Mouse (Mus musculus) C3H10T1/2 (cell line): ENCODE results near the gene Zfp932. TPM values are rescaled to one million over a fixed set of nuclear protein-coding genes. Genes with fewer than 3 reads are reported as not detected.

ENCODE experiments used
- polyA plus RNA-seq, 2 experiments: library from polyadenylated mRNA; unstranded; fragments of >200 nt; fragmentation: generic; extraction: Trizol; gene quantifications; one replicate each; pipeline ENCODE4 v1.2.1; 2012; ENCODE audit warnings: missing spikeins in 2 of 2

The Zfp932 gene
- 1 to 10 TPM; 1.1 to 5.8 TPM for polyA plus RNA-seq

GRCm38 (mm10) chr5:109996026-109996937, at the start of gene Zfp932:
Gene Zfp932 (plus strand): TSS chr5:109996521.

Other genes starting within 250 kb of the Zfp932 start
- gene 4930522L14Rik, start 244.6 kb upstream of the Zfp932 start, polyA plus RNA-seq = 1 to 10 TPM in 1 of 2 experiments, under 1 TPM in 1; 0.22 to 1.2 TPM
- gene Gm15446, start 73.1 kb upstream of the Zfp932 start, polyA plus RNA-seq = under 1 TPM; 0.07 to 0.52 TPM
- under 1 TPM; 0.01 to 0.07 TPM for gene Gm17655, start 76.0 kb downstream of the Zfp932 start, polyA plus RNA-seq
- under 1 TPM; 0.01 to 0.06 TPM for gene Gm35315, start 97.9 kb downstream of the Zfp932 start, polyA plus RNA-seq
- 1 to 10 TPM in 1 of 2 experiments, under 1 TPM in 1; 0.29 to 1.4 TPM for gene Plcxd1, start 103.4 kb downstream of the Zfp932 start, polyA plus RNA-seq
- gene Gtpbp6, start 111.7 kb downstream of the Zfp932 start, polyA plus RNA-seq = 10 to 100 TPM; 32.7 to 58.5 TPM
- gene Zfp605, start 113.6 kb downstream of the Zfp932 start, polyA plus RNA-seq = under 1 TPM; 0.06 to 0.19 TPM
- gene Chfr, start 139.3 kb downstream of the Zfp932 start, polyA plus RNA-seq = 10 to 100 TPM in 1 of 2 experiments, under 1 TPM in 1; 0.97 to 10.9 TPM
- 10 to 100 TPM in 1 of 2 experiments, under 1 TPM in 1; 0.95 to 10.3 TPM for gene Golga3, start 180.2 kb downstream of the Zfp932 start, polyA plus RNA-seq
- gene Ankle2, start 234.5 kb downstream of the Zfp932 start, polyA plus RNA-seq = 1 to 10 TPM; 2.6 to 9.6 TPM